Mouse (Mus musculus) lung, postnatal 4 days (tissue): ENCODE data around the gene Oxsr1.

Experiments
- DNase-seq, 2 experiments: peaks; one replicate each; pipeline ENCODE4 v3.0.0; 2021

Oxsr1 gene

DNA sequence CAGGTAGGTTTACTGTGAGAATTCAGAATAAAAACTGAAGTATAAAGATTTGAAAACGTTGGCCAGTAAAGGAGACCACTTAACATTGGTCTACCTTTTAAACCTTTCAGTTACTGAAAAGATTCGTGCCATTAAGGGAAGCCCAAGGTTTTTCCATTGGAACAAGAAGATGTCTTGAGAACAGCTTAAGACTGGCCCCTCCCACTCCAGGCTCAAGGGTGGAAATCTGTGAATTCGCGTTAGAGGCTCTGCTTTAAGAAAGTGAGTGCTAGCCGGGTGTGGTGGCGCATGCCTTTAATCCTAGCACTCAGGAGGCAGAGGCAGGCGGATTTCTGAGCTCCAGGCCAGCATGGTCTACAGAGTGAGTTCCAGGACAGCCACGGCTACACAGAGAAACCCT, 109.2 kb downstream of the Oxsr1 start:
- no peak for DNase-seq

DNA sequence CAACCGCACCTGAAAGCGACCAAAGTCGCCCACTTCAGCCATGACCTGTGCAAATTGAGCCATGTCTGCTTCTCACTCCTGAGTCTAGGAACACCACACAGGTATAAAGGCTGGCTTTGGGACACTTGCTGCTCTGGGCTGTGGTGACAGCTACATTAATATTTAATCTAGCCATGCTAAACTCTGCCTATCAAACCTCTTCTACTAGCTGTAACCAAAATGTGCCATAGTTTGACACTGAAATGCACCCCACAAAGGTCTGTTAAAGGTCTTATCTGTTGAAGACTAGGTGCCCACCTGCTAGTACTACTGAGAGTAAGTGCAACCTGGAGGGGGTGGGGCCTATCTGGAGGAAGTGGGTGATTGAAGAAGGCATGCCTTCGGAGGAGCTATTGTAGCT, 113.2 kb downstream of the Oxsr1 start, which contains the start of gene Slc22a13:
Gene Slc22a13, minus strand, starts transcription at position 101 of the 400 bp plus-strand sequence.
- no peak for DNase-seq

DNA sequence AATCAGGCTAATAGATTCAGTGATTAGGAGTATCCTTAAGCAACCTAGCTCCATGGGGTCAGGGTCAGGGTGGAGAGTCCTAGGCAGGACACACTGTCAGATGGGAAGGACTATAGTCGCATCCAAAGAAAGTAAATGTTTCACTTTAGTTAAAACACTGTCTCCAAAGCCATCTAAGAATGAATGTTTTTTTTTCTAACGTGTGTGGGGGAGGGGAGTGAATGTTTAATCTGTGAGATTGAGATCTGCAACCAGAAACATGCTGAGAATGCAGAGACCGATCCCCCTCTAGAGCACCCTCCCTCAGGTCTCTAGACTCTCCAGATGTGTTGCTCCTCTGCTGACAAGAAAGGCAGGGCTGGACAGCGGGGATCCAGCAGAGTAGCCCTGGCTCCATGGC, 115.1 kb downstream of the Oxsr1 start:
- DNase-seq = no peak

DNA sequence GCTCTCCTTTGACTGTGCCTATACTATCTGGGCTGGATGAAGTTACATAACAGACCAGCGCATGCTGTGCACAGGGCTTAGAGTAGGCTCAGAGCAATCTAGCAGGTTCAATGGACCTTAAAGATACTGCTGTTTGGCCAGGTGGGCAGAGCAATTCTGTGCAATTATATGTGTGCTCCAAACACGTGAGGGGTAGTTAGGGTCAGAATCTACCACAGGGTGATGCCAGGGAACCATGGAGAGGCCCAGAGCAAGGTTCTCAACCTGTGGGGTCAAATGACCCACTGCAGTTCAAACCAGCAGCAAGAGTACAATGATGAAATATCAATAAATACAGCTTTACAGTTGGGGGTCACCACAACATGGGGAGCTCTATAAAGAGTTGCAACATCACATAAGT, 115.6 kb downstream of the Oxsr1 start:
- no peak for DNase-seq

DNA sequence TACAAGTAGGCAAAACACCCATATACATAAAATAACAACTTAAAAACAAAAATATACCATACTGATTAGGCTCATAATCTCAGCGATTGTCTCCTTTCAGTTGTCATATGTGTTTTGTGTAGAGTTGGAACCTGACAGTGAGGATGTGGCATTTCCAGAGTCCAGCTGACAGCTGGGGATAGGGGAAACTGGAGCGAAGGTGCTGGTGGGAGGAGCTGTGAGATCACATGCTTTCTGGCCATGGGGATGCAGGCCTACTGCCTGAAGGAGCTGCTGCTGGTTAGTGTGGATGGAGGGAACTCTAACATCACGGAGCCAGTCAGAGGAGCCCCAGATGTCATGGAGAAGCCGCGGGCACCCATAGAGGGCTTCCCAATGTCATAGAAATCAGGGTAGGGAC, 116.5 kb downstream of the Oxsr1 start:
- DNase-seq = no peak

DNA sequence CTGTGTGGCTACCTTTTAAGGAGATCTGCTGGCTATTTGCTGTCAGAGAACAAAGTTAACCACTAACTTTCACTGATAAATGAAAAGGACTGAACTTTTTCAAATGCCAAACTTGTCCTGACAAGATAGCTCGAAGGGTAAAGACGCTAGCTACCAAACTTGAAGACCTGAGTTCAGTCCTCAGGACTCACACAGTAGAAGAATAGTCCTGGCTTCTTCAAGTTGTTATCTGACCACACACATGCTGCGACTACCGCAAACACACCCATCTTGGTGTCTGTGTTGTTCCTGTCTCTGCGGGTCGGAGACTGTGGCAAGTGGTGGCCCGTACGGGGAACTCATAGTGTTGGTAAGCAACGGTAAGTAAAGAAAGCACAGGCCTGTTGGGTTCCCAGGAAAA, 118.6 kb downstream of the Oxsr1 start:
- no peak for DNase-seq

DNA sequence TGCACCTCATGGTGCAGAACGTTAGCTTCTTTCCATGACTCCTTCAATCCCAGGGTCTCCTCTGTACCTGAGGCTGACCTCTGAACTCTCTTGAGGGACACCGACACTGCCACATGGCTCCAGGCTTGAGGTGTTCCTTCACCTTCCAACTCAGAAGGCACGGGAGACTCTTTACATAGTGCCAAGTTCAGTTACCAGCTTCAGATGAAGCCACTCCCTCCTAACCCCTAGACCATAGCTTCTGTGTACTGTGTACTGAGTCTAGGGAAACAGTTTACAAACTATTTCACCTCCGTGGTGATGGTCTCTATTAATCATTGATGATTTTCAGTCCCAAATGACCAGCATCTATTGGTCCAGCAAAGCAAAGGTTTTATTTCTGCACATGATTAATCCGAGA, 120.6 kb downstream of the Oxsr1 start:
- DNase-seq = no peak

DNA sequence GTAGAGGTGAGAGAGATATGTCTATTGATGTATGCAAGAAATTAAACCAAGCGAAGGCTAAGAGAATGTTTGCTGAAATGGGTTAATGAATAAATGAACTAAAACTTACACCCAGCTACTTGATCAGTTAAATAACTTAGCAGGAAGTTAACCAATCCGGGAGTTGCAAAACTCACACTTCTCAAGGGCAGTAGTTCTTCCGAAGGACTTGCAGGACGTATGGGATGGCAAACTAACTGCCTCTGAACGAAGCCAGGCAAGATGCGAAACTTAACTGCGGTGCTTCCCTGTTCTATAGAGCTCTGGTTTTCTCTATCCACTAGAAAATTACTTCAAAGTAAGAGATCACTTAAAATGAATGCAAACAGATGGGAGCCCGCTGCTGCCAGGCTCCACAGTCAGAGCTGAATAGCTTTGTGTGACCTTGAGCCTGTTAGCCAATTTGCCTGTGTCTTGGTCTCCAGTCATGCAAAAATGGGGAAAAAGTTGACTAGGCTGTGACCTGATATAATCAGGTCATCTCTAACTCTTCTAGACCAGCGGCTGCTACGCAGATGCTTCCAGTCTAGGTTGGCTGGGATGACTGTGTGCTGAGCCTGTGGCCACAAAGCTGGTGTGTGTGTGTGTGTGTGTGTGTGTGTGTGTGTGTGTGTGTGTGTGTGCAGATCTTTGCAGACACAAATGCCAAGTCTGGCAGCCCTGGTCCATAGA, 122.9 kb downstream of the Oxsr1 start:
- DNase-seq = no peak

DNA sequence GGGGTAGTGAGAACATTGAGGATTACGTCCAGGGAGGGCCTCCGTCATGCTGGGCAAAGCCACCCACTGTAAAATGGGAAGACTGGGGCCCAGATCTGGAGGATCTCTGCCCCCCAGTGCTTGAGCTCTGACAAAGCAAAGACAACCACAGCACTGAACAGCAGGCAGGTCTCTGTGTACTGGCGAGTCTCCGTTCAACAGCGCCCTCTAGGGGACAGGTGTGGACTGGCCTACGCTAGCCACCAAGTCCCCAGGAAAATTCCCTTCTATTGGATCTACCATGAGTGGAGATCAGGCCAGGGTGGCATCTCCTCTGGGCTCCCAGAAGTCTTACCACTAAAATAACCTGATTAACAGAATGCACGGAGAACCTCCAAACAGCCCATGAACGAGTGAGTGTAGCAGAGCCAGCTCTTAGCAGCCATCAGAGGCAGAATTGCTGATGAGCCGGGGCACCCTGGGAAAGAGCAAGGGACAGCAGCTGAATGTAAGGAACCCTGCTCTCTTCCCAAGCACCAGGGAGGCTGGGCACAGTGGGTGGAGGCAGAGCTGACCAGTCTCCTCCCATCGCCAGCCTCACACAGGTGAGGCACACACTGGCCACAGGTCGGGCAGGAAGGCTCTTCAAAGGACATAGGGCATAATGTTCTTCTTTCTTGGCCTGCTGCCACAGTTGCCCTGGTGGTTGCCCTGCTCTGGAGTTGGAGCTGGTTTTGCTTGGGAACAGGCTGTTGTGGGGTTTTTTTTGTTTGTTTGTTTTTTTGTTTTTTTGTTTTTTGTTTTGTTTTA, 129.8 kb downstream of the Oxsr1 start:
- DNase-seq = peak; percentile 44 to 56
